Mouse (Mus musculus) liver, embryonic 14.5 days (tissue): ENCODE results near the gene Ppp1r12b.

Experiments
- CTCF ChIP-seq: IDR thresholded peaks from 2 replicates; pipeline ENCODE4 v1.5.1; 2016; ENCODE audit warnings: antibody characterized with exemption, low read depth, control low read depth
- EP300 ChIP-seq: IDR thresholded peaks from 2 replicates; pipeline ENCODE4 v1.6.1; 2016; ENCODE audit warnings: antibody characterized with exemption, low read depth

DNA sequence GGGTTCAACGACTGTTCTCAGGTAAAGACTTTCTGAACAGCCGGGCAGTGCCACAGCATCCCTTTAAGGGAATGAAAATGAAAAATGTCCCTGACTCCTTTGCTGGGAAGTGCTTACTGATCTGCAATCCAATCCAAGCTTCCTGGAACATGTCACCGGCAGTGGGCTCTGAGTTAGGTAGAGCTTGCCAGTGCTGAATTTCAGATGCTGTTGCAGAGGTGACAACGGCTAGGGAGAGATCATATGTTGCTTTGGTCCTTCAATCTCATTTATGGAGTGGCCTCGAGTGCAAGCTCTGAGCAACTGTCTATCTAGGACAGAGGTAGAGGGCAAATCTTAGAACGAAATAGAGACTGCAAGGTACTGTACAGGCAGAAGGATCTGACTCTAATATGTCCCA, 36.7 kb downstream of the Ppp1r12b start:
- TF ChIP-seq CTCF, result no peak
- TF ChIP-seq EP300, result no peak
